Mouse (Mus musculus) intestine, postnatal 0 days (tissue): ENCODE measurements at regions not wholly inside any gene's neighbourhood (a gene's known extent, or its start where the extent isn't known, plus 50 kb on each side); places are given as distances from the start of the nearest gene placed in this dataset.

Experiments
- ATAC-seq: fragments of 200-750 bp; cut with Nextera tagmentation; 2 replicates; pipeline ENCODE4 v1.8.0; 2017; ENCODE audit warnings: mild to moderate bottlenecking, moderate TSS enrichment, moderate library complexity
- H3K27ac ChIP-seq: fragments of 300-500 bp; sonication (generic); 2 replicates; pipeline ENCODE4 v1.5.1; 2014; ENCODE audit warnings: mild to moderate bottlenecking, low read depth, low read length, moderate library complexity
- H3K27me3 ChIP-seq: fragments of 300-500 bp; sonication (generic); replicated peaks from 2 replicates; pipeline ENCODE4 v1.6.1; 2014; ENCODE audit warnings: low read length, mixed read lengths; ENCODE audit not compliant: control insufficient read depth, insufficient read depth
- H3K36me3 ChIP-seq: fragments of 300-500 bp; sonication (generic); 2 replicates; pipeline ENCODE4 v1.6.1; 2014; ENCODE audit warnings: mild to moderate bottlenecking, moderate library complexity; ENCODE audit not compliant: control insufficient read depth, insufficient read depth
- H3K4me1 ChIP-seq: fragments of 300-500 bp; sonication (generic); replicated peaks from 2 replicates; pipeline ENCODE4 v1.6.1; 2014; ENCODE audit warnings: antibody characterized with exemption, low read length, mixed read lengths; ENCODE audit not compliant: control insufficient read depth, insufficient read depth
- H3K4me2 ChIP-seq: fragments of 300-500 bp; sonication (generic); replicated peaks from 2 replicates; pipeline ENCODE4 v1.6.1; 2014; ENCODE audit warnings: low read depth, mild to moderate bottlenecking, moderate library complexity
- H3K4me3 ChIP-seq: fragments of 300-500 bp; sonication (generic); 2 replicates; pipeline ENCODE4 v1.5.1; 2014; ENCODE audit warnings: low read depth, low read length
- H3K9ac ChIP-seq: fragments of 300-500 bp; sonication (generic); 2 replicates; pipeline ENCODE4 v1.6.1; 2014; ENCODE audit warnings: mild to moderate bottlenecking, low read depth, low read length
- H3K9me3 ChIP-seq: fragments of 300-500 bp; sonication (generic); 2 replicates; pipeline ENCODE4 v1.6.1; 2016; ENCODE audit warnings: mixed run types; ENCODE audit not compliant: control insufficient read depth
- CTCF ChIP-seq: sonication (generic); IDR thresholded peaks from 2 replicates; pipeline ENCODE4 v1.5.1; 2016; ENCODE audit warnings: low read depth, mild to moderate bottlenecking, control low read depth, antibody characterized with exemption, moderate library complexity
- WGBS: fragments of 180-500 bp; shearing (Covaris S2); extraction: QIAGEN DNeasy Blood & Tissue Kit; methylation state at CpG from one replicate; pipeline ENCODE4 v1.1.7; 2014; 5-methylcytosine and 5-hydroxymethylcytosine counted together

GRCm38 (mm10) chr2:114994691-114995347, 340.1 kb upstream of the Dph6 start:
- no peak for ATAC-seq
- no peak overlapping the region for H3K9ac ChIP-seq
- no peak for TF ChIP-seq CTCF
- no peaks in the 10 kb centered on the region for H3K36me3 ChIP-seq
- H3K4me3 ChIP-seq: no peak overlapping the region
- 70% methylated on average over 2 of the region's 2 CpGs for WGBS
- H3K27ac ChIP-seq: no peak overlapping the region
- H3K4me2 ChIP-seq: no peak overlapping the region
- H3K4me1 ChIP-seq: no peaks in the 10 kb centered on the region
- no peaks in the 10 kb centered on the region for H3K27me3 ChIP-seq
- H3K9me3 ChIP-seq: no peaks in the 10 kb centered on the region

GRCm38 (mm10) chr2:115013916-115014315, 359.2 kb upstream of the Dph6 start:
- TF ChIP-seq CTCF: no peak
- Histone ChIP-seq H3K27ac (no peak overlapping the region), H3K4me3 (no peak overlapping the region), H3K9ac (no peak overlapping the region), H3K27me3 (no peaks in the 10 kb centered on the region), H3K9me3 (no peaks in the 10 kb centered on the region), H3K36me3 (no peaks in the 10 kb centered on the region), H3K4me1 (no peaks in the 10 kb centered on the region), H3K4me2 (no peak overlapping the region)
- ATAC-seq: no peak
- WGBS: 92% methylated on average over 1 of the region's 1 CpGs

- ATAC-seq: no peak
- no peak for TF ChIP-seq CTCF
- H3K4me2 ChIP-seq: no peak overlapping the region
- no peak overlapping the region for H3K4me3 ChIP-seq
- no peaks in the 10 kb centered on the region for H3K9me3 ChIP-seq
- H3K9ac ChIP-seq: no peak overlapping the region
- H3K4me1 ChIP-seq: no peaks in the 10 kb centered on the region
- WGBS: 95% methylated on average over 3 of the region's 3 CpGs
- H3K27ac ChIP-seq: no peak overlapping the region
- H3K36me3 ChIP-seq: no peaks in the 10 kb centered on the region
- H3K27me3 ChIP-seq: no peaks in the 10 kb centered on the region
Observed at GRCm38 (mm10) chr2:115026777-115027176, 372.0 kb upstream of the Dph6 start.

GRCm38 (mm10) chr2:115031134-115031533, 376.4 kb upstream of the Dph6 start:
- WGBS: 66% methylated on average over 2 of the region's 2 CpGs
- no peak for ATAC-seq

GRCm38 (mm10) chr2:115036205-115036604, 381.4 kb upstream of the Dph6 start:
- Histone ChIP-seq H3K9ac (no peak overlapping the region), H3K36me3 (no peaks in the 10 kb centered on the region), H3K4me3 (no peak overlapping the region), H3K9me3 (no peaks in the 10 kb centered on the region), H3K4me2 (no peak overlapping the region), H3K27ac (no peak overlapping the region), H3K27me3 (no peaks in the 10 kb centered on the region), H3K4me1 (no peaks in the 10 kb centered on the region)
- WGBS: 75% methylated on average over 3 of the region's 3 CpGs
- TF ChIP-seq CTCF: no peak
- no peak for ATAC-seq

More at GRCm38 (mm10) chr2:115031134-115031533, 376.4 kb upstream of the Dph6 start:
- TF ChIP-seq CTCF: no peak
- H3K27me3 ChIP-seq: no peaks in the 10 kb centered on the region
- H3K36me3 ChIP-seq: no peaks in the 10 kb centered on the region
- H3K9ac ChIP-seq: no peak overlapping the region
- no peak overlapping the region for H3K4me3 ChIP-seq
- no peaks in the 10 kb centered on the region for H3K4me1 ChIP-seq
- no peaks in the 10 kb centered on the region for H3K9me3 ChIP-seq
- H3K27ac ChIP-seq: no peak overlapping the region
- H3K4me2 ChIP-seq: no peak overlapping the region

- TF ChIP-seq CTCF: no peak
Observed at GRCm38 (mm10) chr2:115042299-115042785, 387.6 kb upstream of the Dph6 start.

More at GRCm38 (mm10) chr2:115042299-115042785, 387.6 kb upstream of the Dph6 start:
- Histone ChIP-seq H3K4me1 (no peaks in the 10 kb centered on the region), H3K36me3 (no peaks in the 10 kb centered on the region), H3K27ac (no peak overlapping the region), H3K4me2 (no peak overlapping the region), H3K27me3 (no peaks in the 10 kb centered on the region), H3K9ac (no peak overlapping the region), H3K4me3 (no peak overlapping the region), H3K9me3 (no peaks in the 10 kb centered on the region)
- no peak for ATAC-seq
- WGBS: 76% methylated on average over 7 of the region's 7 CpGs
